Mouse (Mus musculus) limb, embryonic 11.5 days (tissue): ENCODE data around the gene Cacng4. TPM values are rescaled to one million over a fixed set of nuclear protein-coding genes. Genes with fewer than 3 reads are reported as not detected.
A peak's percentile ranks its signal among the peaks of the same experiment; 100 is the strongest.

ENCODE experiments used
- ATAC-seq: fragments of 200-750 bp; cut with Nextera tagmentation; 2 replicates; pipeline ENCODE4 v1.8.0; 2017; ENCODE audit warnings: low read depth; ENCODE audit not compliant: insufficient number of reproducible peaks, low FRiP score, low TSS enrichment
- DNase-seq: peaks from one replicate; pipeline ENCODE4 v3.0.0-alpha.2; 2015; ENCODE audit warnings: low spot score
- H3K27ac ChIP-seq: fragments of 300-500 bp; sonication (generic); replicated peaks from 2 replicates; pipeline ENCODE4 v1.5.1; 2014; ENCODE audit warnings: low read depth, mild to moderate bottlenecking, low read length
- H3K27me3 ChIP-seq: fragments of 300-500 bp; sonication (generic); 2 replicates; pipeline ENCODE4 v1.6.1; 2014; ENCODE audit warnings: mild to moderate bottlenecking, low read length, mixed read lengths; ENCODE audit not compliant: control insufficient read depth, insufficient read depth
- H3K36me3 ChIP-seq: fragments of 300-500 bp; sonication (generic); 2 replicates; pipeline ENCODE4 v1.6.1; 2014; ENCODE audit warnings: mild to moderate bottlenecking, low read length, moderate library complexity, mixed read lengths; ENCODE audit not compliant: control insufficient read depth, insufficient read depth
- H3K4me1 ChIP-seq: fragments of 300-500 bp; sonication (generic); 2 replicates; pipeline ENCODE4 v1.6.1; 2014; ENCODE audit warnings: low read length, mixed read lengths; ENCODE audit not compliant: control insufficient read depth, insufficient read depth
- H3K4me2 ChIP-seq: fragments of 300-500 bp; sonication (generic); 2 replicates; pipeline ENCODE4 v1.6.1; 2014; ENCODE audit warnings: low read depth, mild to moderate bottlenecking, moderate library complexity; ENCODE audit not compliant: severe bottlenecking
- H3K4me3 ChIP-seq: fragments of 300-500 bp; sonication (generic); 2 replicates; pipeline ENCODE4 v1.5.1; 2014; ENCODE audit warnings: low read depth, low read length
- H3K9ac ChIP-seq: fragments of 300-500 bp; sonication (generic); 2 replicates; pipeline ENCODE4 v1.6.1; 2014; ENCODE audit warnings: mild to moderate bottlenecking, low read length
- H3K9me3 ChIP-seq: fragments of 300-500 bp; sonication (generic); 2 replicates; pipeline ENCODE4 v1.6.1; 2016; ENCODE audit warnings: low read length; ENCODE audit not compliant: control insufficient read depth
- WGBS: fragments of 180-500 bp; shearing (Covaris S2); extraction: QIAGEN DNeasy Blood & Tissue Kit; methylation state at CpG from one replicate; pipeline ENCODE4 v1.1.7; 2014; 5-methylcytosine and 5-hydroxymethylcytosine counted together
- polyA plus RNA-seq: library from polyadenylated mRNA; unstranded; fragments of >200 nt; fragmentation: Nextera tagmentation; extraction: Ambion mirVana; gene quantifications from 2 replicates; pipeline ENCODE4 v1.2.1, GENCODE M21; 2014

Cacng4 gene
- polyA plus RNA-seq, 1 experiment from 2014 or later, result 2.7 TPM

DNA sequence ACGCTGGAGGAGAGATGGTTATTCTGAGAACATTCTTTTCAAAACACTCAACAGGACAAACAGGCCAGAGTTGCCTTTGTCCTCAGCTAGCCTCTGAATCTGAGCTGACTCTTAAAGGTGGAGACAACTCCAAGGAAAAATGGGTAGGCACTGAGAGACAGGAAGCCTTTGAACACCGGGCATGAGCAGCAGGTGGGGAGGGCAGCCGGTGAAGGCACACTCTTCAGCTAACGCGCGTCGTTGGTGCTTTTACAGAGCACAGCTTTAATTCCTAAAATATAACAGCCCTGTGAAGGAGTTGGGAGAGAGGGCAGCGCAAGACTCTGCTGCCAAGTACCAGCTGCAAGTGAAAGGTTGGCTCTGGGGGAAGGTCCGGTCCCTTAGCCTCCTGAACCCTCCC lies 5.0 kb upstream of the Cacng4 start:
- Histone ChIP-seq H3K9ac (no peak overlapping the region), H3K36me3 (no peaks in the 10 kb centered on the region), H3K9me3 (no peaks in the 10 kb centered on the region), H3K4me3 (no peak overlapping the region), H3K4me1 (peaks cover 2% of the 10 kb centered on the region; the same call in 1 of the 2 replicates), H3K27ac (no peak overlapping the region), H3K4me2 (0 out of 2 replicates have a peak overlapping the region, but pooled peaks have one; percentile 15), H3K27me3 (peaks cover 43% of the 10 kb centered on the region)
- 30% methylated on average over 9 of the region's 9 CpGs for WGBS
- ATAC-seq (no peak), DNase-seq (no peak)

DNA sequence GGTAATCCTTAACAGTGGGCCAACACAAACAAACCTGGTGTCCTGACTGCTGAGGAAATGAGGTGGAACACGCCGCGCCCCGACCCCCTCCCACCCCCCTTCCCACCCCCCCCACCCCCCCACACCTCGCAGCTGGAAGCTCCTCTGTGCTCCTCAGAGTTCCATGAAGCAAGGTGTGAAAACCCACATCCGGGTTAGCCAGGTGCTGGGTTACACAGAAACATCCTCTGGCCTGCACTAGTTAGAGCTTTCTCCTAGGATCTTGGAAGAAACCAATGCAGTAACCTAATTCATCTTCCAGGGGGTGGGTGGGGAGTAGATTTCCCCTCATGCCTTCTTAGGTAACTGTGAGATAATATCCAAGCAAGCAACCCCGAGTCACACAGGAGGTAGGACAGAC lies 2.0 kb upstream of the Cacng4 start:
- no peak overlapping the region for H3K4me3 ChIP-seq
- H3K36me3 ChIP-seq, result no peaks in the 10 kb centered on the region
- H3K27me3 ChIP-seq, result peaks cover 58% of the 10 kb centered on the region
- H3K4me2 ChIP-seq, result no peak overlapping the region
- 30% methylated on average over 7 of the region's 7 CpGs for WGBS
- no peak for DNase-seq
- H3K9ac ChIP-seq, result no peak overlapping the region
- H3K27ac ChIP-seq, result no peak overlapping the region
- H3K9me3 ChIP-seq, result no peaks in the 10 kb centered on the region
- ATAC-seq, result no peak
- peaks cover 7% of the 10 kb centered on the region; the same call in 1 of the 2 replicates for H3K4me1 ChIP-seq

DNA sequence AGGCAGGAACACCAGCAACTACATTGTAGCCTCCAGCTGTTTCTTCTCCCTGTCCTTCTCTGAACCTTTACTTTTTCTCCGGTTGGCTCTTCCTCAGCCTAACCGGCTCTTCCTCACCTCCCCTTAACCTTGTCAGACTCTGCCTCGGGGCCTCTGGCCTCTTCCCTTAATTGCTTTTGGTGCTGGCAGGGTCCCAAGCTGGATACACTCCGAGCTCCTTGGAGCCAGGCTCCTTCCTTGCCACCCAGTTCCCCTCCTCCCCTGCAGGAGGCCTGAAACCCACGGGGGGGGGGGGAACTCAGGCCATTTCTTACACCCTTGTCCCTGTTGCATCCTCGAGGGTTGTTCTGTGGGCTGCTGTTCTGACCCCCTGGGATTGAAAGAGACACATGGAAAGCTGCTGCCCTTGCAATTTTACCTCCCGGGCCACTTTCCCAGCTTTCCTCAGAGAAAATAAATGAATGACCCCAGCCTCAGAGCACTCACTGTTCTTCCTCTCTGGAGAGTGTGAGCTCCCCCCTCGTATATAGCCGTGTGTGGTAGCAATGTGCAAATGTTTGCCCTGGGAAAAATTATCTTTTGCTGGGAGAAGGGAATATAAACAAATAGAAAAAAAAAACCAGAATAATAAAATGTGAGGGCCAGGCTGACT lies 1.2 kb upstream of the Cacng4 start:
- H3K27me3 ChIP-seq, result peaks cover 58% of the 10 kb centered on the region
- ATAC-seq (no peak), DNase-seq (no peak)
- H3K9me3 ChIP-seq, result no peaks in the 10 kb centered on the region
- H3K4me3 ChIP-seq, result no peak overlapping the region
- H3K27ac ChIP-seq, result no peak overlapping the region
- H3K36me3 ChIP-seq, result no peaks in the 10 kb centered on the region
- no peak overlapping the region for H3K9ac ChIP-seq
- 3% methylated on average over 9 of the region's 9 CpGs for WGBS
- H3K4me2 ChIP-seq, result 0 out of 2 replicates have a peak overlapping the region, but pooled peaks have one; percentile 87
- peaks cover 7% of the 10 kb centered on the region; the same call in 1 of the 2 replicates for H3K4me1 ChIP-seq

DNA sequence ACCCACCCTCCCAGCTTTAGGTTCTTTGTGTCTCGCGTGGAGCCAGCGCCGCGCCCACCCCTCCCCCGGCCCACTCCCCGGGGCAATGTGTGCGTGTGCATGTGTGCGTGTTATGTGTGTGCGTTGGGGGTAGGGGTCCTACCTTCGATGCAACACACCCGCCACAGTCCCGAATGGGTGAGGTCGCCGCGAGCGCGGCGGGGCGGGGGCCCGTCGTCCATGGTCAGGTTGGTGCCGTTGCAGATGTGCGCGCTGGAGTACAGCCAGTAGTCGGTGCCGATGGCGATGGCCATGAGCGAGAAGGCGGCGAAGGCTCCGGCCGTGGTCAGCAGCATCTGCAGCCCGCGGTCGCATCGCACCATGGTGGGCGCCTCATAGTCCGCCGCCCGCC lies 259 bp downstream of the Cacng4 start:
- Histone ChIP-seq H3K36me3 (no peaks in the 10 kb centered on the region), H3K4me3 (peak overlapping the region; percentile 63), H3K27me3 (peaks cover 52% of the 10 kb centered on the region), H3K9ac (peak overlapping the region; percentile 60), H3K4me1 (peaks cover 7% of the 10 kb centered on the region; the same call in 1 of the 2 replicates), H3K4me2 (peak overlapping the region; percentile 87), H3K9me3 (no peaks in the 10 kb centered on the region), H3K27ac (no peak overlapping the region)
- ATAC-seq (peak; percentile 27; the same call in 1 of the 2 replicates), DNase-seq (peak; percentile 64)
- under 1% methylated on average over 27 of the region's 41 CpGs for WGBS

DNA sequence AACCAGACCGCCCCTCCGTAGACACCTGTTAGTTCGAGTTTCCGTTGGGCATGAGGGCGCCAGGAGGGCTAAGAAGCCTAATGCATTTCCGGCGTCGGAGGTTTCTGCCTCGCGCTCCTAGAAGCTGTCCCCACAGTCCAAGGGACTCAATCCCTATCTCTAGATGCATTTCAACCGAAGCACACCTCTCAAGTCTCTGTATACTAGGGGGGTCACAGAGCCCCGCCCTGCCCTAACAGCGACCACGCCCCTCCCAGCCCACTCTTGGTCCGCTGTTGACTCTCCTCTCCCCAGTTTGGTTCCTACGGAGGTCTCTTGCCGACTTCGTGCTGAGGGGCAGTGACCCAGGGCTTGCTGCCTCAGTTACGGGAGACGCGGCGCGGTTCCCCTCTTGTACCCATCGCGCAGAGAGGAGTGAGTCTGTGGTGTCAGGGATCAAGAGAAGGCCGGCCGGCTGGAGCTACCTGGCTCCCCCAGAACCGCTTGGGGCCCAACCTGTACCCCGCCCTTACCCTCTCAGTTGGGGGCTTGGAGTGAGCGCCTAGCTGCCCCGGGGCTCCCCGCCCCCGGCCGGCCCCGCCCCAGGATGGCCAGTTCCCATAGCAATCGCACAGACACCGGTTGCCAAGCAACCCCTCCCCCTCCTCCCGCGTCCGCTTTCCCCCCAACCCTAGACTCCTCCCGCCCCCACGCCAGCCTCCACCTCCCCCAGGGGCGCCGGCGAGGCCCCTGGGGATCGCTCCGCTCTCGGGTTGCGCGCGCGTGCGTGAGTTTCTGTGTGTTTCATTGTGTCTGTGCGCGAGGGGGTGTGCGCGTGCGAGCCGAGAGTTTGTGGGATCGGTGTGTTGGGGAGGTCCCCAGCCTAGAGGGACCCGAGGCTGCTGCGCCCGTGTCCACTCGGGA lies 906 bp downstream of the Cacng4 start:
- peak; percentile 55 for DNase-seq
- H3K9me3 ChIP-seq, result no peaks in the 10 kb centered on the region
- ATAC-seq, result peak; percentile 40
- peak overlapping the region; percentile 63 for H3K4me3 ChIP-seq
- under 1% methylated on average over 59 of the region's 64 CpGs for WGBS
- no peak overlapping the region for H3K27ac ChIP-seq
- peaks cover 7% of the 10 kb centered on the region; the same call in 1 of the 2 replicates for H3K4me1 ChIP-seq
- H3K4me2 ChIP-seq, result peak overlapping the region; percentile 87
- H3K9ac ChIP-seq, result peak overlapping the region; percentile 60
- no peaks in the 10 kb centered on the region for H3K36me3 ChIP-seq
- peaks cover 47% of the 10 kb centered on the region for H3K27me3 ChIP-seq

DNA sequence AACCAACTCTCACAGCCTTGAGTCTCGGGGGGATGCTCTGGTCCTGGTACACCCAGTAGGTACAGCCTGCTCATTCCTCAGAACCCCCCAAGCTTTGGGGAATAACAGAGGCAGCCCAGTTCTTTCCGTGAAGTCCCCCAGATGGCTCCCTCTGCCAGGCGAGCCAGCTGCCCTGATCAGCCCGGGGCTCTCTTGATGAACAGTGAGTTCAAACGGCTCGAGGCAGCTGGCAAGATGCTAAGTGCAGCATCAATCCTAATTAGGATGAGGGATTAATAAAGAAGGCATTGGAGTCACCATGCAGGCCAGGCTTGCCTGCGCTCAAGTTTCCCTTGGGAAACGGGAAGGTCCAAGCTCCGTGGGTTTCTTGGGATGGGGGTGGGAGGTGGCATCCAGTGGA lies 2.2 kb downstream of the Cacng4 start:
- ATAC-seq (no peak), DNase-seq (no peak)
- no peak overlapping the region for H3K4me3 ChIP-seq
- WGBS, result 22% methylated on average over 9 of the region's 9 CpGs
- H3K27me3 ChIP-seq, result peaks cover 37% of the 10 kb centered on the region
- H3K9me3 ChIP-seq, result no peaks in the 10 kb centered on the region
- H3K4me2 ChIP-seq, result no peak overlapping the region
- H3K27ac ChIP-seq, result no peak overlapping the region
- no peak overlapping the region for H3K9ac ChIP-seq
- no peaks in the 10 kb centered on the region for H3K36me3 ChIP-seq
- peaks cover 7% of the 10 kb centered on the region; the same call in 1 of the 2 replicates for H3K4me1 ChIP-seq

DNA sequence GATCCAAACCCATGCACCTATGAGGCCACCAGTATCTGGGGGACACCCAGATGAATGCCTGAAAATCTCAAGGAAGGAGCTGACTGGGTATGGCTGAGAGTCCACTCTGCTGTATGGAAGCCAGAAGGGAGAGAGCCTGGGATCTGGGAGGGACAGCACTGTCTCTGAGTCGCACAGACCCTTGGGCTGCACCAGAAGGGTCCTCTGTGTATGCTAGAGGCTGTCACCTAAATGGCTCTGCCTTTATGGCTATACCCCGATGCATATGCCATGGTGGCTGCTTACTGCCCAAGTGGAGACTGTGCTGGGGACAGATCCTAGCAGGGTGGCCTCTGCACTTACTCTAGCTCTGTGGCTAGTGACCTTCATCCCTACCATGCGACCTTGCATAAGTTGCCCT lies 8.6 kb downstream of the Cacng4 start:
- no peak overlapping the region for H3K27ac ChIP-seq
- H3K4me2 ChIP-seq, result no peak overlapping the region
- ATAC-seq (no peak), DNase-seq (no peak)
- 65% methylated on average over 2 of the region's 3 CpGs for WGBS
- no peak overlapping the region for H3K4me3 ChIP-seq
- H3K9ac ChIP-seq, result no peak overlapping the region
- no peaks in the 10 kb centered on the region for H3K4me1 ChIP-seq
- no peaks in the 10 kb centered on the region for H3K36me3 ChIP-seq
- no peaks in the 10 kb centered on the region for H3K9me3 ChIP-seq
- no peaks in the 10 kb centered on the region for H3K27me3 ChIP-seq

DNA sequence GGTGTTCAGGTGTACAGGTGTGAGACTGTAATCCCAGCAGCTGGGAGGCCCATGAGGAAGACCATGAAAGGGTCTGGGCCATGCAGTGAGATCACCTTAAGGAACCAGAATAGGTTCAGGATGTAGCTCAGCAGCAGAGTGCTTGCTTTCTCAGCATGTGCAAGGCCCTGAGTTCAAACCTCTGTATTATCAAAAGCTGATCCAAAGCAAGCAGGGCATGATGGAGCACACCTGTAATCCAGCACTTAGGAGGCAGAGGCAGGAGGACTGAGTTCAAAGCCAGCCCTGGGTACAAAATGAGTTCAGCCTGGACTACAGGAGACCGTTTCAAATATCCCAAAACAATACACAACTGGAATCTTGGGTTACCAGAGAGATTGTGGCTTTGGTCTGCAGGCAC lies 9.1 kb downstream of the Cacng4 start:
- no peaks in the 10 kb centered on the region for H3K36me3 ChIP-seq
- no peak for ATAC-seq
- no peak for DNase-seq

More for the DNA sequence above, 9.1 kb downstream of the Cacng4 start:
- Histone ChIP-seq H3K9me3 (no peaks in the 10 kb centered on the region), H3K9ac (no peak overlapping the region), H3K4me2 (no peak overlapping the region), H3K4me1 (no peaks in the 10 kb centered on the region), H3K27me3 (no peaks in the 10 kb centered on the region), H3K4me3 (no peak overlapping the region), H3K27ac (no peak overlapping the region)
- WGBS, result 95% methylated on average over 1 of the region's 1 CpGs
